Mouse (Mus musculus) layer of hippocampus, adult 11-12 months (tissue): ENCODE data around the gene Gpr137.
"Not testable (repeated sequence)": the region's sequence is repeated elsewhere in the genome, so short reads cannot be mapped to it uniquely, and the experiment has no call there.

ENCODE experiments used
- DNase-seq: peaks from one replicate; pipeline ENCODE4 v3.0.0; 2022; ENCODE audit warnings: low spot score

Gpr137 gene

GRCm38 (mm10) chr19:6905498-6906159, 36.7 kb downstream of the Gpr137 start:
- no peak for DNase-seq

- DNase-seq, result no peak
These were observed 37.4 kb downstream of the Gpr137 start for GRCm38 (mm10) chr19:6904846-6905245.

- DNase-seq, result no peak
These were observed 39.2 kb downstream of the Gpr137 start for GRCm38 (mm10) chr19:6903031-6903430.

GRCm38 (mm10) chr19:6899641-6900040, 42.6 kb downstream of the Gpr137 start:
- DNase-seq, result no peak

- not testable (repeated sequence) for DNase-seq
These were observed 46.5 kb downstream of the Gpr137 start for GRCm38 (mm10) chr19:6895608-6896305.

GRCm38 (mm10) chr19:6893731-6894451, 48.4 kb downstream of the Gpr137 start:
- no peak for DNase-seq

GRCm38 (mm10) chr19:6892512-6892911, 49.8 kb downstream of the Gpr137 start:
- no peak for DNase-seq
